Mouse (Mus musculus) MEL (cell line): Measurements from ENCODE around the gene Bloc1s4.

Experiments
- BHLHE40 ChIP-seq: IDR thresholded peaks from 2 replicates; pipeline ENCODE4 v1.6.1; 2012; ENCODE audit warnings: low read depth, mild to moderate bottlenecking, inconsistent platforms, low read length, improper control_type of control experiment, borderline replicate concordance
- CTCF ChIP-seq, 3 experiments: IDR thresholded peaks in 2 of 3; conservative IDR thresholded peaks in 1 of 3; 2 replicates each; pipeline ENCODE4 v1.5.1; 2011 to 2012; ENCODE audit warnings: low read length in 3 of 3, low read depth in 2 of 3, mild to moderate bottlenecking in 2 of 3, improper control_type of control experiment in 1 of 3, inconsistent platforms in 1 of 3, mixed read lengths in 1 of 3, moderate library complexity in 1 of 3; ENCODE audit not compliant: control insufficient read depth in 1 of 3, insufficient read depth in 1 of 3, poor library complexity in 1 of 3, severe bottlenecking in 1 of 3
- ELF1 ChIP-seq: IDR thresholded peaks from 2 replicates; pipeline ENCODE4 v1.6.1; 2014; ENCODE audit warnings: low read depth, mild to moderate bottlenecking, inconsistent platforms, low read length, improper control_type of control experiment, moderate library complexity
- ETS1 ChIP-seq: IDR thresholded peaks from 2 replicates; pipeline ENCODE4 v1.6.1; 2012; ENCODE audit warnings: low read depth, mild to moderate bottlenecking, inconsistent platforms, low read length, improper control_type of control experiment, moderate library complexity
- GATA1 ChIP-seq: IDR thresholded peaks from 2 replicates; pipeline ENCODE4 v1.6.1; 2011; ENCODE audit warnings: low read depth, low read length, improper control_type of control experiment
- HCFC1 ChIP-seq: IDR thresholded peaks from 2 replicates; pipeline ENCODE4 v1.6.1; 2012; ENCODE audit warnings: low read depth, mild to moderate bottlenecking, inconsistent platforms, low read length, improper control_type of control experiment, moderate library complexity
- NRF1 ChIP-seq: IDR thresholded peaks from 2 replicates; pipeline ENCODE4 v1.6.1; 2014; ENCODE audit warnings: low read depth, mild to moderate bottlenecking, inconsistent platforms, low read length, improper control_type of control experiment, moderate library complexity; ENCODE audit not compliant: poor library complexity, insufficient read depth, severe bottlenecking
- POLR2A ChIP-seq, 2 experiments: IDR thresholded peaks; 2 replicates each; pipeline ENCODE4 v1.6.1; 2011 to 2012; ENCODE audit warnings: low read length in 2 of 2, mild to moderate bottlenecking in 2 of 2, control low read depth in 1 of 2, improper control_type of control experiment in 1 of 2, low read depth in 1 of 2, moderate library complexity in 1 of 2; ENCODE audit not compliant: control insufficient read depth in 1 of 2, insufficient read depth in 1 of 2, poor library complexity in 1 of 2
- POLR2AphosphoS5 ChIP-seq: IDR thresholded peaks from 2 replicates; pipeline ENCODE4 v1.6.1; 2012; ENCODE audit warnings: low read depth, borderline replicate concordance, mild to moderate bottlenecking, inconsistent platforms, low read length, moderate library complexity, mixed read lengths
- RAD21 ChIP-seq: IDR thresholded peaks from 2 replicates; pipeline ENCODE4 v1.6.1; 2011; ENCODE audit warnings: mild to moderate bottlenecking, low read depth, low read length, improper control_type of control experiment
- TCF12 ChIP-seq: IDR thresholded peaks from 2 replicates; pipeline ENCODE4 v1.6.1; 2014; ENCODE audit warnings: low read depth, mild to moderate bottlenecking, inconsistent platforms, low read length, improper control_type of control experiment, moderate library complexity
- USF1 ChIP-seq: IDR thresholded peaks from 2 replicates; pipeline ENCODE4 v1.6.1; 2014; ENCODE audit warnings: low read depth, mild to moderate bottlenecking, inconsistent platforms, low read length, improper control_type of control experiment, moderate library complexity

DNA sequence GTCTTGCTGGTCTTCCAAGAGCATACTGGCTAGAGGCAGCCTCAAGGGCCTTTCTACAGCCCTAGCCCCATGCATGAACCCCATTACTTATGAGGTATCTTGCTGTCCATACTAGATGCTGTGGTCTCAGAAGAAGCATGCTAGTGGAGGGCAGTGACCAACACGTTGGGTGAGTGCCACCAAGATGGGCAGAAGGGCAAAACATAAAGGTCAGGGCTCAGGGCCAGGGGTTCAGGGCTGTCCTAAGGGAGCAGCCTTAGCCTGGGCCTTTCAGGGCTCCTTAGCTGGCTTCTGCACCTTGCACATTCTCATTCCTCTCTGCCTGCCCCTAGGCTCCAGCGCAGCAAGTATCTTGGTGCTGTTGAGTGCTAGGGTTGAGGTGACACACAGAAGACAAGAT is 18.5 kb downstream of the Bloc1s4 start:
- no peak for TF ChIP-seq ELF1
- no peak for TF ChIP-seq CTCF (IDR thresholded peaks at IDR 0.05 in 2 of 3, conservative IDR thresholded peaks at IDR 0.05 in 1 of 3; ENCODE audit: control insufficient read depth in 1 of 3, insufficient read depth in 1 of 3, low read depth in 2 of 3, low read length in 3 of 3, poor library complexity in 1 of 3, severe bottlenecking in 1 of 3)
- TF ChIP-seq GATA1, result no peak
- TF ChIP-seq POLR2AphosphoS5, result no peak
- no peak for TF ChIP-seq RAD21
- no peak for TF ChIP-seq TCF12
- TF ChIP-seq HCFC1, result no peak
- no peak for TF ChIP-seq USF1
- no peak for TF ChIP-seq POLR2A (IDR thresholded peaks at IDR 0.05; ENCODE audit: control insufficient read depth in 1 of 2, insufficient read depth in 1 of 2, low read depth in 1 of 2, low read length in 2 of 2, poor library complexity in 1 of 2)
- TF ChIP-seq BHLHE40, result no peak
- TF ChIP-seq NRF1, result no peak
- no peak for TF ChIP-seq ETS1
